Mouse (Mus musculus) forebrain, embryonic 15.5 days (tissue): ENCODE measurements around the gene Cenpx. TPM values are rescaled to one million over a fixed set of nuclear protein-coding genes. Genes with fewer than 3 reads are reported as not detected.
"Not testable (repeated sequence)": the region's sequence is repeated elsewhere in the genome, so short reads cannot be mapped to it uniquely, and the experiment has no call there.

Experiments used
- ATAC-seq: fragments of 200-750 bp; cut with Nextera tagmentation; replicated peaks from 2 replicates; pipeline ENCODE4 v1.8.0; 2017; ENCODE audit warnings: mild to moderate bottlenecking, moderate TSS enrichment, moderate library complexity
- H3K27ac ChIP-seq: fragments of 300-500 bp; sonication (generic); replicated peaks from 2 replicates; pipeline ENCODE4 v1.5.1; 2015; ENCODE audit warnings: mild to moderate bottlenecking, inconsistent platforms
- H3K27me3 ChIP-seq: fragments of 300-500 bp; sonication (generic); 2 replicates; pipeline ENCODE4 v1.6.1; 2015; ENCODE audit warnings: inconsistent platforms
- H3K36me3 ChIP-seq: fragments of 300-500 bp; sonication (generic); 2 replicates; pipeline ENCODE4 v1.6.1; 2015; ENCODE audit warnings: mild to moderate bottlenecking, inconsistent platforms
- H3K4me1 ChIP-seq: fragments of 300-500 bp; sonication (generic); 2 replicates; pipeline ENCODE4 v1.6.1; 2015; ENCODE audit warnings: inconsistent platforms
- H3K4me2 ChIP-seq: fragments of 300-500 bp; sonication (generic); replicated peaks from 2 replicates; pipeline ENCODE4 v1.6.1; 2015; ENCODE audit warnings: mild to moderate bottlenecking, inconsistent platforms
- H3K4me3 ChIP-seq: fragments of 300-500 bp; sonication (generic); 2 replicates; pipeline ENCODE4 v1.5.1; 2015; ENCODE audit warnings: mild to moderate bottlenecking, inconsistent platforms
- H3K9ac ChIP-seq: fragments of 300-500 bp; sonication (generic); replicated peaks from 2 replicates; pipeline ENCODE4 v1.6.1; 2015; ENCODE audit warnings: mild to moderate bottlenecking, inconsistent platforms
- H3K9me3 ChIP-seq: fragments of 300-500 bp; sonication (generic); 2 replicates; pipeline ENCODE4 v1.6.1; 2016; ENCODE audit warnings: inconsistent platforms
- WGBS: fragments of 180-500 bp; shearing (Covaris S2); methylation state at CpG from one replicate; pipeline ENCODE4 v1.1.7; 2015; ENCODE audit warnings: mixed read lengths; 5-methylcytosine and 5-hydroxymethylcytosine counted together
- polyA plus RNA-seq: library from polyadenylated mRNA; unstranded; fragments of >200 nt; fragmentation: Nextera tagmentation; extraction: Ambion mirVana; gene quantifications from 2 replicates; pipeline ENCODE4 v1.2.1, GENCODE M21; 2015

Cenpx gene
- polyA plus RNA-seq, 1 experiment from 2014 or later = 97.9 TPM

GRCm38 (mm10) chr11:120686650-120687272, 26.8 kb downstream of the Cenpx start:
- no peak overlapping the region for H3K9ac ChIP-seq
- H3K4me2 ChIP-seq = no peak overlapping the region
- WGBS = 77% methylated on average over 20 of the region's 20 CpGs
- no peaks in the 10 kb centered on the region for H3K9me3 ChIP-seq
- H3K4me3 ChIP-seq = no peak overlapping the region
- no peak for ATAC-seq
- H3K27ac ChIP-seq = no peak overlapping the region
- no peaks in the 10 kb centered on the region for H3K4me1 ChIP-seq
- no peaks in the 10 kb centered on the region for H3K27me3 ChIP-seq
- peaks cover 45% of the 10 kb centered on the region for H3K36me3 ChIP-seq

GRCm38 (mm10) chr11:120684660-120685059, 28.9 kb downstream of the Cenpx start:
- Histone ChIP-seq H3K4me1 (no peaks in the 10 kb centered on the region), H3K9ac (no peak overlapping the region), H3K27me3 (no peaks in the 10 kb centered on the region), H3K9me3 (no peaks in the 10 kb centered on the region), H3K27ac (no peak overlapping the region), H3K4me2 (no peak overlapping the region), H3K4me3 (no peak overlapping the region), H3K36me3 (peaks cover 58% of the 10 kb centered on the region)
- no peak for ATAC-seq
- WGBS = 93% methylated on average over 2 of the region's 2 CpGs

GRCm38 (mm10) chr11:120684086-120684485, 29.5 kb downstream of the Cenpx start:
- Histone ChIP-seq H3K27me3 (no peaks in the 10 kb centered on the region), H3K36me3 (peaks cover 58% of the 10 kb centered on the region), H3K27ac (no peak overlapping the region), H3K9ac (no peak overlapping the region), H3K4me2 (no peak overlapping the region), H3K4me3 (no peak overlapping the region), H3K4me1 (no peaks in the 10 kb centered on the region), H3K9me3 (no peaks in the 10 kb centered on the region)
- ATAC-seq = no peak
- WGBS = 94% methylated on average over 2 of the region's 2 CpGs

- WGBS = 88% methylated on average over 3 of the region's 3 CpGs
- Histone ChIP-seq H3K36me3 (peaks cover 56% of the 10 kb centered on the region), H3K4me2 (no peak overlapping the region)
Observed at GRCm38 (mm10) chr11:120683536-120683935, 30.0 kb downstream of the Cenpx start.

GRCm38 (mm10) chr11:120682683-120683082, 30.9 kb downstream of the Cenpx start:
- WGBS = 95% methylated on average over 5 of the region's 5 CpGs
- no peak for ATAC-seq
- Histone ChIP-seq H3K9me3 (no peaks in the 10 kb centered on the region), H3K27me3 (no peaks in the 10 kb centered on the region), H3K4me2 (no peak overlapping the region), H3K4me1 (no peaks in the 10 kb centered on the region), H3K4me3 (no peak overlapping the region), H3K9ac (no peak overlapping the region), H3K27ac (no peak overlapping the region), H3K36me3 (peaks cover 54% of the 10 kb centered on the region)

More at GRCm38 (mm10) chr11:120683536-120683935, 30.0 kb downstream of the Cenpx start:
- no peaks in the 10 kb centered on the region for H3K9me3 ChIP-seq
- no peak for ATAC-seq
- H3K27ac ChIP-seq = no peak overlapping the region
- no peaks in the 10 kb centered on the region for H3K27me3 ChIP-seq
- no peak overlapping the region for H3K9ac ChIP-seq
- H3K4me3 ChIP-seq = no peak overlapping the region
- no peaks in the 10 kb centered on the region for H3K4me1 ChIP-seq

GRCm38 (mm10) chr11:120679909-120680308, 33.6 kb downstream of the Cenpx start:
- Histone ChIP-seq H3K9me3 (no peaks in the 10 kb centered on the region), H3K27ac (no peak overlapping the region), H3K4me2 (no peak overlapping the region), H3K4me1 (peaks cover 3% of the 10 kb centered on the region), H3K36me3 (peaks cover 54% of the 10 kb centered on the region), H3K4me3 (no peak overlapping the region), H3K9ac (no peak overlapping the region), H3K27me3 (no peaks in the 10 kb centered on the region)
- 79% methylated on average over 3 of the region's 3 CpGs for WGBS
- no peak for ATAC-seq

- Histone ChIP-seq H3K36me3 (peaks cover 40% of the 10 kb centered on the region), H3K9ac (no peak overlapping the region), H3K27me3 (no peaks in the 10 kb centered on the region), H3K4me2 (no peak overlapping the region), H3K4me1 (peaks cover 18% of the 10 kb centered on the region), H3K9me3 (no peaks in the 10 kb centered on the region), H3K27ac (no peak overlapping the region), H3K4me3 (no peak overlapping the region)
- ATAC-seq = no peak
- over 99% methylated on average over 4 of the region's 4 CpGs for WGBS
Observed at GRCm38 (mm10) chr11:120676951-120677350, 36.6 kb downstream of the Cenpx start.

GRCm38 (mm10) chr11:120675875-120676274, 37.7 kb downstream of the Cenpx start:
- not testable (repeated sequence) for H3K9ac ChIP-seq, H3K4me2 ChIP-seq, H3K27me3 ChIP-seq, ATAC-seq, H3K9me3 ChIP-seq, H3K27ac ChIP-seq, H3K4me3 ChIP-seq
- Histone ChIP-seq H3K36me3 (peaks cover 33% of the 10 kb centered on the region), H3K4me1 (peaks cover 18% of the 10 kb centered on the region)
- 94% methylated on average over 5 of the region's 5 CpGs for WGBS

GRCm38 (mm10) chr11:120673594-120674122, 39.9 kb downstream of the Cenpx start:
- Histone ChIP-seq H3K27ac (peak overlapping the region; percentile 87), H3K36me3 (peaks cover 13% of the 10 kb centered on the region; the same call in 1 of the 2 replicates), H3K27me3 (0 out of 2 replicates have a peak, but pooled peaks cover 4% of the 10 kb centered on the region), H3K4me2 (peak overlapping the region; percentile 58), H3K4me3 (peak overlapping the region; percentile 66), H3K9ac (peak overlapping the region; percentile 63), H3K4me1 (peaks cover 18% of the 10 kb centered on the region), H3K9me3 (no peaks in the 10 kb centered on the region)
- peak; percentile 4 for ATAC-seq
- WGBS = 37% methylated on average over 12 of the region's 12 CpGs

- Histone ChIP-seq H3K9me3 (no peaks in the 10 kb centered on the region), H3K36me3 (peaks cover 9% of the 10 kb centered on the region; the same call in 1 of the 2 replicates), H3K4me3 (peak within 1 kb of the TSS; percentile 66), H3K27ac (peak within 1 kb of the TSS; percentile 87), H3K9ac (peak within 1 kb of the TSS; percentile 63), H3K27me3 (0 out of 2 replicates have a peak, but pooled peaks cover 4% of the 10 kb centered on the region), H3K4me2 (peak within 1 kb of the TSS; percentile 58), H3K4me1 (peaks cover 18% of the 10 kb centered on the region)
- WGBS = under 1% methylated on average over 82 of the region's 83 CpGs
- peak; percentile 97 for ATAC-seq
Observed at GRCm38 (mm10) chr11:120672687-120673593, 40.6 kb downstream of the Cenpx start, which contains the start of gene Aspscr1. Gene Aspscr1, plus strand, starts transcription at chr11:120672973.

- ATAC-seq = no peak
- Histone ChIP-seq H3K9me3 (no peaks in the 10 kb centered on the region), H3K4me2 (no peak overlapping the region), H3K27me3 (peaks cover 31% of the 10 kb centered on the region), H3K4me3 (no peak overlapping the region), H3K27ac (no peak overlapping the region), H3K36me3 (no peaks in the 10 kb centered on the region), H3K4me1 (no peaks in the 10 kb centered on the region), H3K9ac (no peak overlapping the region)
- WGBS = 4% methylated on average over 3 of the region's 3 CpGs
Observed at GRCm38 (mm10) chr11:120666617-120667016, 46.9 kb downstream of the Cenpx start.

- no peaks in the 10 kb centered on the region for H3K36me3 ChIP-seq
- 90% methylated on average over 3 of the region's 3 CpGs for WGBS
- H3K27me3 ChIP-seq = peaks cover 43% of the 10 kb centered on the region
- ATAC-seq = no peak
- H3K9ac ChIP-seq = no peak overlapping the region
- H3K9me3 ChIP-seq = no peaks in the 10 kb centered on the region
- H3K4me1 ChIP-seq = peaks cover 8% of the 10 kb centered on the region
- H3K4me3 ChIP-seq = no peak overlapping the region
- H3K4me2 ChIP-seq = no peak overlapping the region
- no peak overlapping the region for H3K27ac ChIP-seq
Observed at GRCm38 (mm10) chr11:120665406-120665805, 48.1 kb downstream of the Cenpx start.
